Mouse (Mus musculus) thymus, adult 2 months (tissue): ENCODE measurements at regions not wholly inside any gene's neighbourhood (a gene's known extent, or its start where the extent isn't known, plus 50 kb on each side); places are given as distances from the start of the nearest gene placed in this dataset.
A peak's percentile ranks its signal among the peaks of the same experiment; 100 is the strongest.

ENCODE experiments used
- DNase-seq: peaks from one replicate; pipeline ENCODE4 v3.0.0; 2021
- H3K27ac ChIP-seq: fragments of 200-500 bp; 2 replicates; pipeline ENCODE4 v1.5.1; 2012; ENCODE audit warnings: low read length, control low read depth; ENCODE audit not compliant: control insufficient read depth, insufficient read depth
- H3K27me3 ChIP-seq: fragments of 200-500 bp; 2 replicates; pipeline ENCODE4 v1.6.1; 2012; ENCODE audit warnings: mild to moderate bottlenecking, low read length, moderate library complexity, mixed read lengths; ENCODE audit not compliant: control insufficient read depth, insufficient read depth
- H3K36me3 ChIP-seq: fragments of 200-500 bp; 2 replicates; pipeline ENCODE4 v1.6.1; 2012; ENCODE audit warnings: mild to moderate bottlenecking, low read length, moderate library complexity; ENCODE audit not compliant: control insufficient read depth, insufficient read depth
- H3K4me1 ChIP-seq: fragments of 200-500 bp; replicated peaks from 2 replicates; pipeline ENCODE4 v1.6.1; 2012; ENCODE audit warnings: low read length; ENCODE audit not compliant: control insufficient read depth, insufficient read depth
- H3K4me3 ChIP-seq: fragments of 200-500 bp; 2 replicates; pipeline ENCODE4 v1.5.1; 2012; ENCODE audit warnings: mild to moderate bottlenecking, low read length, control low read depth, moderate library complexity; ENCODE audit not compliant: control insufficient read depth, insufficient read depth
- CTCF ChIP-seq: fragments of 200-500 bp; IDR thresholded peaks from 2 replicates; pipeline ENCODE4 v1.5.1; 2012; ENCODE audit warnings: mild to moderate bottlenecking, control low read depth, low read length, moderate library complexity, borderline replicate concordance; ENCODE audit not compliant: control insufficient read depth, poor library complexity, insufficient read depth; ENCODE audit errors: extremely low read depth
- POLR2A ChIP-seq: fragments of 200-500 bp; IDR thresholded peaks from 2 replicates; pipeline ENCODE4 v1.6.1; 2012; ENCODE audit warnings: mild to moderate bottlenecking, low read length, control low read depth, moderate library complexity; ENCODE audit not compliant: control insufficient read depth, poor library complexity, insufficient read depth; ENCODE audit errors: extremely low read depth
- WGBS: fragments of 180-500 bp; shearing (Covaris S2); methylation state at CpG from one replicate; pipeline ENCODE4 v1.1.7; 2018; 5-methylcytosine and 5-hydroxymethylcytosine counted together

DNA sequence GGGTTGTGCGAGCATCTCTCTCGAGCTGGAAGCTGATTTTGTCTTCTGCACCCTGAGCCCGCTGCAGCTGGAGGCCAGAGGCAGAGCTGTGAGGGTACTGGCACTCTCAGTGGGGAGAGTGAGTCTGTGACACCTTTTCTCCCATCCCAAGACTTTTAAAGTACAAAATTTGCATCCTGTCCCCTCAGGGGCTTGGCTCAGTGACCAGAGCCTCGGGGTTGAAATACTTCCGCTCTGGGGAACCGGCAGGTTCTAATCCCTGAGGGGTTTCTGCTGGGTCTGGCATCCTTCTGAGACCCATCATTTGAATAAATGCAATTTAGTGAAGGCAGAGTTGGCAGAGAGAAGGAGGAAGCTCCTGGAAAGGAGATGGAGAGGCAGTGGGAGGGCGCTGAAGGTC is 340.5 kb upstream of the Smim15 start:
- Histone ChIP-seq H3K27me3 (no peaks in the 10 kb centered on the region), H3K36me3 (no peaks in the 10 kb centered on the region), H3K4me1 (peaks cover 12% of the 10 kb centered on the region), H3K27ac (no peak overlapping the region), H3K4me3 (no peak overlapping the region)
- no peak for DNase-seq
- TF ChIP-seq CTCF = no peak
- WGBS = 85% methylated on average over 7 of the region's 7 CpGs

GRCm38 (mm10) chr13:107700268-107701139 is 343.7 kb upstream of the Smim15 start:
- Histone ChIP-seq H3K27me3 (no peaks in the 10 kb centered on the region), H3K4me1 (peaks cover 12% of the 10 kb centered on the region), H3K27ac (no peak overlapping the region), H3K36me3 (no peaks in the 10 kb centered on the region), H3K4me3 (no peak overlapping the region)
- no peak for TF ChIP-seq CTCF
- TF ChIP-seq POLR2A = no peak
- peak; percentile 1 for DNase-seq
- 31% methylated on average over 10 of the region's 10 CpGs for WGBS

DNA sequence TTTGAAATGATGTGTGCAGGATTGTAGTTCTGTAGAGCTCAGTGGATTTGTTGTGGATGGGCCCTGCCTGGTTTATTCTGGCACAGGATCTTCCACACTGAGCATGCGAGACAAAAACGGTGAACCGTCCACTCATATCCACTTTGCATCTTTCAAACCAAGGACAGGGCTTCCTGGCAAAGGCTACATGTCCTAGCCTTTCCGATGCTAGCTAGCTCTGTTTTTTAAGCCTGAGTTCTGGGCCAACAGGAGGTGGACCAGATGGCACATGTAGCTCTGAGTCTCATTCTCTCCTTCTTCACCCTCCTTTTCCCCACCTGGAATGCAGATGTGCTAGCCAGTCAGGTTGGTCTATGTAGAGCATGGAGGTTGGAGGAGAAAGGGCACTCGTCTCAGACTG is 345.0 kb upstream of the Smim15 start:
- no peak overlapping the region for H3K4me3 ChIP-seq
- TF ChIP-seq POLR2A (no peak), CTCF (no peak)
- H3K4me1 ChIP-seq = peaks cover 12% of the 10 kb centered on the region
- no peaks in the 10 kb centered on the region for H3K36me3 ChIP-seq
- WGBS = 84% methylated on average over 5 of the region's 5 CpGs
- no peak for DNase-seq
- H3K27ac ChIP-seq = no peak overlapping the region
- no peaks in the 10 kb centered on the region for H3K27me3 ChIP-seq

DNA sequence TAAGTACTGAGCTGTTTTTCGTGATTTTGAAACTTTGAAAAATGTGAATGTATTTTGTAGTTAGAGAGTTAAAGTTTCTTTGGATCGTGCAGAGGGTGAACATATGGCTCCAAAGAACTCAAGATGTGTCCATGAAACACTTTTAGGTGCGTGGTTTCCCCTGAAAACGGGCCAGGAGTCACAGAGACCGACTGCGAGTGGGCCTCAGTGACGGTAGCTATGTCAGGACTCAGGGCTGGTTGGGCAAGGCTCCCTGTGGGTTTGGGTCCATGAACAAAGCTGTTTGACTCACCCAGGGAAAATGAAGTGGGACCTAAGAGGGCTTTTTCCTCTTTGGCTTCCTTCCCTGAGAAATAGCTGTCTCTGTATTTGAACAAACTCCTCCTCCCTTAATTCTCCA is 345.9 kb upstream of the Smim15 start:
- H3K36me3 ChIP-seq = no peaks in the 10 kb centered on the region
- H3K4me3 ChIP-seq = no peak overlapping the region
- no peak for DNase-seq
- H3K27me3 ChIP-seq = no peaks in the 10 kb centered on the region
- TF ChIP-seq CTCF (no peak), POLR2A (no peak)
- H3K4me1 ChIP-seq = peaks cover 12% of the 10 kb centered on the region
- WGBS = 94% methylated on average over 7 of the region's 7 CpGs
- no peak overlapping the region for H3K27ac ChIP-seq

GRCm38 (mm10) chr13:107692123-107692830 is 352.0 kb upstream of the Smim15 start:
- DNase-seq = no peak
- Histone ChIP-seq H3K36me3 (no peaks in the 10 kb centered on the region), H3K4me3 (no peak overlapping the region), H3K27ac (no peak overlapping the region), H3K27me3 (no peaks in the 10 kb centered on the region), H3K4me1 (peaks cover 2% of the 10 kb centered on the region; the same call in 1 of the 2 replicates)
- 18% methylated on average over 5 of the region's 5 CpGs for WGBS
- TF ChIP-seq POLR2A (no peak), CTCF (no peak)

GRCm38 (mm10) chr13:107688972-107689371 is 355.3 kb upstream of the Smim15 start:
- no peaks in the 10 kb centered on the region for H3K36me3 ChIP-seq
- no peaks in the 10 kb centered on the region for H3K27me3 ChIP-seq
- DNase-seq = no peak
- H3K27ac ChIP-seq = no peak overlapping the region
- H3K4me3 ChIP-seq = no peak overlapping the region
- WGBS = 95% methylated on average over 6 of the region's 6 CpGs
- no peak for TF ChIP-seq POLR2A
- peaks cover 2% of the 10 kb centered on the region; the same call in 1 of the 2 replicates for H3K4me1 ChIP-seq

- no peak overlapping the region for H3K27ac ChIP-seq
- WGBS = 76% methylated on average over 3 of the region's 3 CpGs
- no peaks in the 10 kb centered on the region for H3K27me3 ChIP-seq
- H3K4me3 ChIP-seq = no peak overlapping the region
- peaks cover 5% of the 10 kb centered on the region; the same call in 1 of the 2 replicates for H3K4me1 ChIP-seq
- DNase-seq = no peak
- TF ChIP-seq POLR2A (no peak), CTCF (no peak)
- H3K36me3 ChIP-seq = no peaks in the 10 kb centered on the region
Observed at GRCm38 (mm10) chr13:107685231-107685630, 359.0 kb upstream of the Smim15 start.
